Mouse (Mus musculus): ENCODE results near the gene Flt3. TPM values are rescaled to one million over a fixed set of nuclear protein-coding genes. Genes with fewer than 3 reads are reported as not detected.

Flt3 gene
- polyA plus RNA-seq, 1 experiment from 2014 or later = 0.09 TPM

- no peaks in the 10 kb centered on the region for H3K36me3 ChIP-seq
- 75% methylated on average over 5 of the region's 5 CpGs for WGBS
Observed at GRCm38 (mm10) chr5:147406135-147406534, 5.8 kb upstream of the Flt3 start.

GRCm38 (mm10) chr5:147402505-147402904, 2.2 kb upstream of the Flt3 start:
- Histone ChIP-seq H3K27ac (no peak overlapping the region), H3K9me3 (replicated peaks) (no peaks in the 10 kb centered on the region), H3K4me1 (replicated peaks) (peaks cover 15% of the 10 kb centered on the region), H3K27me3 (peaks cover 49% of the 10 kb centered on the region), H3K4me3 (no peak overlapping the region), H3K9ac (no peak overlapping the region), H3K4me2 (no peak overlapping the region), H3K36me3 (no peaks in the 10 kb centered on the region)
- 24% methylated on average over 5 of the region's 5 CpGs for WGBS
- no peak for ATAC-seq (replicated peaks; ENCODE audit: insufficient number of reproducible peaks, insufficient read depth, low FRiP score, low read depth)

More at GRCm38 (mm10) chr5:147406135-147406534, 5.8 kb upstream of the Flt3 start:
- H3K27ac ChIP-seq = no peak overlapping the region
- H3K4me2 ChIP-seq = no peak overlapping the region
- no peak for ATAC-seq (replicated peaks; ENCODE audit: insufficient number of reproducible peaks, insufficient read depth, low FRiP score, low read depth)
- no peaks in the 10 kb centered on the region for H3K9me3 ChIP-seq (replicated peaks)
- no peak overlapping the region for H3K9ac ChIP-seq
- no peak overlapping the region for H3K4me3 ChIP-seq
- peaks cover under 1% of the 10 kb centered on the region for H3K4me1 ChIP-seq (replicated peaks)
- H3K27me3 ChIP-seq = peaks cover 12% of the 10 kb centered on the region

- H3K36me3 ChIP-seq = no peaks in the 10 kb centered on the region
- H3K4me3 ChIP-seq = peak overlapping the region; percentile 47
- 22% methylated on average over 11 of the region's 11 CpGs for WGBS
- no peaks in the 10 kb centered on the region for H3K9me3 ChIP-seq (replicated peaks)
- H3K4me1 ChIP-seq (replicated peaks) = peaks cover 15% of the 10 kb centered on the region
- H3K27me3 ChIP-seq = peaks cover 50% of the 10 kb centered on the region
- H3K9ac ChIP-seq = no peak overlapping the region
- no peak overlapping the region for H3K27ac ChIP-seq
- peak overlapping the region; percentile 81 for H3K4me2 ChIP-seq
- ATAC-seq (replicated peaks; ENCODE audit: insufficient number of reproducible peaks, insufficient read depth, low FRiP score, low read depth) = no peak
Observed at GRCm38 (mm10) chr5:147401024-147401423, 735 bp upstream of the Flt3 start.

GRCm38 (mm10) chr5:147400505-147400979, 253 bp upstream of the Flt3 start:
- H3K4me1 ChIP-seq (replicated peaks) = peaks cover 15% of the 10 kb centered on the region
- H3K9me3 ChIP-seq (replicated peaks) = no peaks in the 10 kb centered on the region
- H3K4me2 ChIP-seq = peak overlapping the region; percentile 81
- H3K4me3 ChIP-seq = peak overlapping the region; percentile 47
- no peak for ATAC-seq (replicated peaks; ENCODE audit: insufficient number of reproducible peaks, insufficient read depth, low FRiP score, low read depth)
- H3K9ac ChIP-seq = no peak overlapping the region
- no peak overlapping the region for H3K27ac ChIP-seq
- H3K27me3 ChIP-seq = peaks cover 50% of the 10 kb centered on the region
- H3K36me3 ChIP-seq = no peaks in the 10 kb centered on the region
- WGBS = 3% methylated on average over 17 of the region's 17 CpGs

GRCm38 (mm10) chr5:147395050-147395449, 5.2 kb downstream of the Flt3 start:
- H3K4me1 ChIP-seq (replicated peaks) = peaks cover 4% of the 10 kb centered on the region
- WGBS = 20% methylated on average over 1 of the region's 1 CpGs
- no peak overlapping the region for H3K4me2 ChIP-seq
- H3K27ac ChIP-seq = no peak overlapping the region
- no peak for ATAC-seq (replicated peaks; ENCODE audit: insufficient number of reproducible peaks, insufficient read depth, low FRiP score, low read depth)
- H3K4me3 ChIP-seq = no peak overlapping the region
- H3K9ac ChIP-seq = no peak overlapping the region
- H3K36me3 ChIP-seq = no peaks in the 10 kb centered on the region
- H3K9me3 ChIP-seq (replicated peaks) = no peaks in the 10 kb centered on the region
- peaks cover 27% of the 10 kb centered on the region for H3K27me3 ChIP-seq

GRCm38 (mm10) chr5:147392667-147393213, 7.5 kb downstream of the Flt3 start:
- Histone ChIP-seq H3K4me2 (no peak overlapping the region), H3K36me3 (no peaks in the 10 kb centered on the region), H3K4me3 (no peak overlapping the region), H3K27me3 (peaks cover 8% of the 10 kb centered on the region), H3K27ac (no peak overlapping the region), H3K9me3 (replicated peaks) (no peaks in the 10 kb centered on the region), H3K9ac (no peak overlapping the region), H3K4me1 (replicated peaks) (no peaks in the 10 kb centered on the region)
- WGBS = 77% methylated on average over 12 of the region's 12 CpGs
- ATAC-seq (replicated peaks; ENCODE audit: insufficient number of reproducible peaks, insufficient read depth, low FRiP score, low read depth) = no peak

GRCm38 (mm10) chr5:147390772-147391171, 9.5 kb downstream of the Flt3 start:
- 38% methylated on average over 2 of the region's 2 CpGs for WGBS
- H3K27ac ChIP-seq = no peak overlapping the region
- H3K9me3 ChIP-seq (replicated peaks) = no peaks in the 10 kb centered on the region
- H3K27me3 ChIP-seq = peaks cover 5% of the 10 kb centered on the region; the same call in 1 of the 2 replicates
- no peaks in the 10 kb centered on the region for H3K36me3 ChIP-seq
- no peak overlapping the region for H3K4me3 ChIP-seq
- ATAC-seq (replicated peaks; ENCODE audit: insufficient number of reproducible peaks, insufficient read depth, low FRiP score, low read depth) = no peak
- no peak overlapping the region for H3K4me2 ChIP-seq
- no peaks in the 10 kb centered on the region for H3K4me1 ChIP-seq (replicated peaks)
- H3K9ac ChIP-seq = no peak overlapping the region

- Histone ChIP-seq H3K27me3 (peaks cover 5% of the 10 kb centered on the region; the same call in 1 of the 2 replicates), H3K9ac (no peak overlapping the region), H3K4me3 (no peak overlapping the region), H3K27ac (no peak overlapping the region), H3K4me1 (replicated peaks) (no peaks in the 10 kb centered on the region), H3K9me3 (replicated peaks) (no peaks in the 10 kb centered on the region), H3K4me2 (no peak overlapping the region), H3K36me3 (no peaks in the 10 kb centered on the region)
- WGBS = 71% methylated on average over 5 of the region's 5 CpGs
- no peak for ATAC-seq (replicated peaks; ENCODE audit: insufficient number of reproducible peaks, insufficient read depth, low FRiP score, low read depth)
Observed at GRCm38 (mm10) chr5:147389052-147389451, 11.2 kb downstream of the Flt3 start.

GRCm38 (mm10) chr5:147388376-147389008, 11.8 kb downstream of the Flt3 start:
- Histone ChIP-seq H3K4me1 (replicated peaks) (no peaks in the 10 kb centered on the region), H3K4me3 (no peak overlapping the region), H3K9me3 (replicated peaks) (no peaks in the 10 kb centered on the region), H3K9ac (no peak overlapping the region), H3K36me3 (no peaks in the 10 kb centered on the region), H3K4me2 (no peak overlapping the region), H3K27me3 (peaks cover 5% of the 10 kb centered on the region; the same call in 1 of the 2 replicates), H3K27ac (no peak overlapping the region)
- ATAC-seq (replicated peaks; ENCODE audit: insufficient number of reproducible peaks, insufficient read depth, low FRiP score, low read depth) = no peak
- 63% methylated on average over 9 of the region's 9 CpGs for WGBS

GRCm38 (mm10) chr5:147386865-147387264, 13.4 kb downstream of the Flt3 start:
- Histone ChIP-seq H3K36me3 (no peaks in the 10 kb centered on the region), H3K9me3 (replicated peaks) (no peaks in the 10 kb centered on the region), H3K4me2 (no peak overlapping the region), H3K27ac (no peak overlapping the region), H3K27me3 (peaks cover 5% of the 10 kb centered on the region; the same call in 1 of the 2 replicates), H3K9ac (no peak overlapping the region), H3K4me3 (no peak overlapping the region), H3K4me1 (replicated peaks) (no peaks in the 10 kb centered on the region)
- 67% methylated on average over 13 of the region's 13 CpGs for WGBS
- no peak for ATAC-seq (replicated peaks; ENCODE audit: insufficient number of reproducible peaks, insufficient read depth, low FRiP score, low read depth)

- WGBS = 60% methylated on average over 10 of the region's 10 CpGs
- Histone ChIP-seq H3K4me3 (no peak overlapping the region), H3K9me3 (replicated peaks) (no peaks in the 10 kb centered on the region), H3K4me2 (no peak overlapping the region), H3K36me3 (no peaks in the 10 kb centered on the region), H3K9ac (no peak overlapping the region), H3K27me3 (no peaks in the 10 kb centered on the region), H3K27ac (no peak overlapping the region), H3K4me1 (replicated peaks) (no peaks in the 10 kb centered on the region)
- no peak for ATAC-seq (replicated peaks; ENCODE audit: insufficient number of reproducible peaks, insufficient read depth, low FRiP score, low read depth)
Observed at GRCm38 (mm10) chr5:147381396-147381795, 18.9 kb downstream of the Flt3 start.

- Histone ChIP-seq H3K36me3 (no peaks in the 10 kb centered on the region), H3K4me2 (no peak overlapping the region), H3K4me1 (replicated peaks) (no peaks in the 10 kb centered on the region), H3K9ac (no peak overlapping the region), H3K9me3 (replicated peaks) (no peaks in the 10 kb centered on the region), H3K27ac (no peak overlapping the region), H3K4me3 (no peak overlapping the region), H3K27me3 (no peaks in the 10 kb centered on the region)
- 74% methylated on average over 3 of the region's 3 CpGs for WGBS
- ATAC-seq (replicated peaks; ENCODE audit: insufficient number of reproducible peaks, insufficient read depth, low FRiP score, low read depth) = no peak
Observed at GRCm38 (mm10) chr5:147379481-147379880, 20.8 kb downstream of the Flt3 start.
